Mouse (Mus musculus): ENCODE results near the gene Mcl1. TPM values are rescaled to one million over a fixed set of nuclear protein-coding genes. Genes with fewer than 3 reads are reported as not detected.

Gene Mcl1
- polyA plus RNA-seq, 1 experiment: 46.4 TPM

- H3K36me3 ChIP-seq (ENCODE audit: control insufficient read depth, insufficient read depth): peaks cover 7% of the 10 kb centered on the region
- no peak overlapping the region for H3ac ChIP-seq (ENCODE audit: control insufficient read depth, insufficient read length, low read depth)
- no peak for TF ChIP-seq MYOD1 (IDR thresholded peaks at IDR 0.05; ENCODE audit: control insufficient read depth, insufficient read length, low read depth)
- TF ChIP-seq MYOG (IDR thresholded peaks at IDR 0.05; ENCODE audit: control insufficient read depth, extremely low read depth, insufficient read length): no peak
- no peak for TF ChIP-seq CEBPB (IDR thresholded peaks at IDR 0.05; ENCODE audit: low read depth)
- no peak for TF ChIP-seq FOSL1 (IDR thresholded peaks at IDR 0.05; ENCODE audit: insufficient read depth, low read length, poor library complexity, severe bottlenecking)
- no peak for TF ChIP-seq MAX (IDR thresholded peaks at IDR 0.05)
- no peak for TF ChIP-seq USF1 (IDR thresholded peaks at IDR 0.05; ENCODE audit: low read depth)
Measured at GRCm38 (mm10) chr3:95679551-95679950, 21.0 kb downstream of the Mcl1 start.

GRCm38 (mm10) chr3:95680673-95681072 is 22.1 kb downstream of the Mcl1 start:
- H3K79me3 ChIP-seq (ENCODE audit: low read depth): no peaks in the 10 kb centered on the region
- peaks cover 20% of the 10 kb centered on the region for H3K79me2 ChIP-seq (ENCODE audit: control insufficient read depth, insufficient read depth)
- TF ChIP-seq FOSL1 (IDR thresholded peaks at IDR 0.05; ENCODE audit: insufficient read depth, low read length, poor library complexity, severe bottlenecking) (no peak), MYOD1 (IDR thresholded peaks at IDR 0.05; ENCODE audit: control insufficient read depth, insufficient read length, low read depth) (no peak), CTCF (IDR thresholded peaks at IDR 0.05; ENCODE audit: control insufficient read depth, insufficient read depth, insufficient read length) (no peak), USF1 (IDR thresholded peaks at IDR 0.05; ENCODE audit: low read depth) (no peak), MYOG (IDR thresholded peaks at IDR 0.05; ENCODE audit: control insufficient read depth, extremely low read depth, insufficient read length) (no peak), MAX (IDR thresholded peaks at IDR 0.05) (no peak), CEBPB (IDR thresholded peaks at IDR 0.05; ENCODE audit: low read depth) (no peak)
- no peak overlapping the region for H3ac ChIP-seq (ENCODE audit: control insufficient read depth, insufficient read length, low read depth)
- no peak overlapping the region for H3K4me3 ChIP-seq (ENCODE audit: insufficient read depth, poor library complexity, severe bottlenecking)
- H3K36me3 ChIP-seq (ENCODE audit: control insufficient read depth, insufficient read depth): peaks cover 7% of the 10 kb centered on the region
- no peaks in the 10 kb centered on the region for H3K27me3 ChIP-seq (ENCODE audit: control insufficient read depth, insufficient read depth, insufficient read length)

More at GRCm38 (mm10) chr3:95679551-95679950, 21.0 kb downstream of the Mcl1 start:
- Histone ChIP-seq H3K27me3 (ENCODE audit: control insufficient read depth, insufficient read depth, insufficient read length) (no peaks in the 10 kb centered on the region), H3K79me2 (ENCODE audit: control insufficient read depth, insufficient read depth) (peaks cover 22% of the 10 kb centered on the region), H3K79me3 (ENCODE audit: low read depth) (no peaks in the 10 kb centered on the region), H3K4me3 (ENCODE audit: insufficient read depth, poor library complexity, severe bottlenecking) (no peak overlapping the region)

GRCm38 (mm10) chr3:95681365-95681764 is 22.8 kb downstream of the Mcl1 start:
- Histone ChIP-seq H3K79me2 (ENCODE audit: control insufficient read depth, insufficient read depth) (peaks cover 16% of the 10 kb centered on the region), H3K4me3 (ENCODE audit: insufficient read depth, poor library complexity, severe bottlenecking) (no peak overlapping the region), H3ac (ENCODE audit: control insufficient read depth, insufficient read length, low read depth) (no peak overlapping the region), H3K36me3 (ENCODE audit: control insufficient read depth, insufficient read depth) (peaks cover 7% of the 10 kb centered on the region), H3K79me3 (ENCODE audit: low read depth) (peaks cover under 1% of the 10 kb centered on the region), H3K27me3 (ENCODE audit: control insufficient read depth, insufficient read depth, insufficient read length) (no peaks in the 10 kb centered on the region)
- TF ChIP-seq MYOD1 (IDR thresholded peaks at IDR 0.05; ENCODE audit: control insufficient read depth, insufficient read length, low read depth) (no peak), CEBPB (IDR thresholded peaks at IDR 0.05; ENCODE audit: low read depth) (no peak), MYOG (IDR thresholded peaks at IDR 0.05; ENCODE audit: control insufficient read depth, extremely low read depth, insufficient read length) (no peak), USF1 (IDR thresholded peaks at IDR 0.05; ENCODE audit: low read depth) (no peak), MAX (IDR thresholded peaks at IDR 0.05) (no peak)

GRCm38 (mm10) chr3:95682878-95683277 is 24.3 kb downstream of the Mcl1 start:
- TF ChIP-seq MYOD1 (IDR thresholded peaks at IDR 0.05; ENCODE audit: control insufficient read depth, insufficient read length, low read depth): no peak
- no peak for TF ChIP-seq CEBPB (IDR thresholded peaks at IDR 0.05; ENCODE audit: low read depth)
- no peak for TF ChIP-seq MAX (IDR thresholded peaks at IDR 0.05)
- TF ChIP-seq CTCF (IDR thresholded peaks at IDR 0.05; ENCODE audit: control insufficient read depth, insufficient read depth, insufficient read length): no peak
- TF ChIP-seq FOSL1 (IDR thresholded peaks at IDR 0.05; ENCODE audit: insufficient read depth, low read length, poor library complexity, severe bottlenecking): no peak
- TF ChIP-seq USF1 (IDR thresholded peaks at IDR 0.05; ENCODE audit: low read depth): no peak
- TF ChIP-seq MYOG (IDR thresholded peaks at IDR 0.05; ENCODE audit: control insufficient read depth, extremely low read depth, insufficient read length): no peak
- H3K36me3 ChIP-seq (ENCODE audit: control insufficient read depth, insufficient read depth): no peaks in the 10 kb centered on the region
- no peak overlapping the region for H3ac ChIP-seq (ENCODE audit: control insufficient read depth, insufficient read length, low read depth)
- H3K79me3 ChIP-seq (ENCODE audit: low read depth): peaks cover 2% of the 10 kb centered on the region
- peaks cover 5% of the 10 kb centered on the region for H3K79me2 ChIP-seq (ENCODE audit: control insufficient read depth, insufficient read depth)
- no peaks in the 10 kb centered on the region for H3K27me3 ChIP-seq (ENCODE audit: control insufficient read depth, insufficient read depth, insufficient read length)
- no peak overlapping the region for H3K4me3 ChIP-seq (ENCODE audit: insufficient read depth, poor library complexity, severe bottlenecking)

- Histone ChIP-seq H3K27me3 (ENCODE audit: control insufficient read depth, insufficient read depth, insufficient read length) (no peaks in the 10 kb centered on the region), H3K36me3 (ENCODE audit: control insufficient read depth, insufficient read depth) (no peaks in the 10 kb centered on the region), H3ac (ENCODE audit: control insufficient read depth, insufficient read length, low read depth) (no peak overlapping the region), H3K4me3 (ENCODE audit: insufficient read depth, poor library complexity, severe bottlenecking) (no peak overlapping the region), H3K79me3 (ENCODE audit: low read depth) (peaks cover 2% of the 10 kb centered on the region), H3K79me2 (ENCODE audit: control insufficient read depth, insufficient read depth) (peaks cover 4% of the 10 kb centered on the region)
- no peak for TF ChIP-seq MYOD1 (IDR thresholded peaks at IDR 0.05; ENCODE audit: control insufficient read depth, insufficient read length, low read depth)
- no peak for TF ChIP-seq MAX (IDR thresholded peaks at IDR 0.05)
- TF ChIP-seq CEBPB (IDR thresholded peaks at IDR 0.05; ENCODE audit: low read depth): no peak
- TF ChIP-seq FOSL1 (IDR thresholded peaks at IDR 0.05; ENCODE audit: insufficient read depth, low read length, poor library complexity, severe bottlenecking): no peak
- no peak for TF ChIP-seq MYOG (IDR thresholded peaks at IDR 0.05; ENCODE audit: control insufficient read depth, extremely low read depth, insufficient read length)
- no peak for TF ChIP-seq USF1 (IDR thresholded peaks at IDR 0.05; ENCODE audit: low read depth)
- TF ChIP-seq CTCF (IDR thresholded peaks at IDR 0.05; ENCODE audit: control insufficient read depth, insufficient read depth, insufficient read length): no peak
Measured at GRCm38 (mm10) chr3:95684846-95685245, 26.3 kb downstream of the Mcl1 start.

- peaks cover 2% of the 10 kb centered on the region for H3K79me3 ChIP-seq (ENCODE audit: low read depth)
- peaks cover 4% of the 10 kb centered on the region for H3K79me2 ChIP-seq (ENCODE audit: control insufficient read depth, insufficient read depth)
- H3ac ChIP-seq (ENCODE audit: control insufficient read depth, insufficient read length, low read depth): no peak overlapping the region
- no peaks in the 10 kb centered on the region for H3K36me3 ChIP-seq (ENCODE audit: control insufficient read depth, insufficient read depth)
- no peaks in the 10 kb centered on the region for H3K27me3 ChIP-seq (ENCODE audit: control insufficient read depth, insufficient read depth, insufficient read length)
- TF ChIP-seq USF1 (IDR thresholded peaks at IDR 0.05; ENCODE audit: low read depth): no peak
- H3K4me3 ChIP-seq (ENCODE audit: insufficient read depth, poor library complexity, severe bottlenecking): no peak overlapping the region
Measured at GRCm38 (mm10) chr3:95685301-95685700, 26.7 kb downstream of the Mcl1 start.

All from C2C12 (cell line).